Mouse (Mus musculus) heart, postnatal 36 days (tissue): ENCODE data around the gene Mllt10. TPM values are rescaled to one million over a fixed set of nuclear protein-coding genes. Genes with fewer than 3 reads are reported as not detected.

Experiments
- DNase-seq, 2 experiments: peaks; one replicate each; pipeline ENCODE4 v3.0.0; 2021 to 2022
- intact Hi-C: fragments of 180-260 bp; cut with DNase I; formaldehyde crosslinking; loops from one replicate; pipeline ENCODE4 v1.15.1; 2025
- total RNA-seq, 2 experiments: library from RNA; stranded (reverse); gene quantifications; 2 replicates each; pipeline ENCODE4 v1.2.3; 2021

Mllt10 gene
- total RNA-seq, 2 experiments from 2014 or later, result 32.6 to 34.2 TPM

DNA sequence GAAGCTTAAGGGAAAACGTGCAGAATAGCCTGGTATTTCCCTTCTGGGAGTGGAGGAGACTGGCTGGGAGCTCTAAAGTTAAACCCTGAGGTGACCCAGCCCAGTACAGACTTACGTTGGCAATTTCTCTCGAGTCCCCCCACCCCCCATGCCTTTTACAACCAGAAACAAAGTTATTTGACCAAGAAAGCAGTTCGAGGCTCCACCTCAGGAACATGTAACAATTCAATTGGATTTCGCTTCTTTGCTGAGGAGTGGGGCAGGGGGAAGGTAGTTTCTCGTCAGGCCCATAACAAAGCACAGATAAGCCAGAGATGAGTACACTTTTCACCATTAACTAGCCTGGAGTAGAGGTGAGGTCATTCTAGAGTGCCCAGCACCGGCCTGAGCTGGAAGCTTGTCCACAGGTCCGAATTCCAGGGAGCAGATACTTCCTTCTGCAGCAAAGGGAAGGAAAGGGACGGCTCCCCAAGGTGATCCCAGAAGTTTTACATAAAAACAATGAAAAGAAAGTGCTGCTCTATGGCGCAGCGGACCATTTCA is 5.7 kb upstream of the Mllt10 start:
- peak; percentile 24 to 52 for DNase-seq
- intact Hi-C loops, result loop anchor here (5.0 kb wide), 2 partner anchors 628 to 718 kb away; partner anchors contain the start of gene Bmi1

DNA sequence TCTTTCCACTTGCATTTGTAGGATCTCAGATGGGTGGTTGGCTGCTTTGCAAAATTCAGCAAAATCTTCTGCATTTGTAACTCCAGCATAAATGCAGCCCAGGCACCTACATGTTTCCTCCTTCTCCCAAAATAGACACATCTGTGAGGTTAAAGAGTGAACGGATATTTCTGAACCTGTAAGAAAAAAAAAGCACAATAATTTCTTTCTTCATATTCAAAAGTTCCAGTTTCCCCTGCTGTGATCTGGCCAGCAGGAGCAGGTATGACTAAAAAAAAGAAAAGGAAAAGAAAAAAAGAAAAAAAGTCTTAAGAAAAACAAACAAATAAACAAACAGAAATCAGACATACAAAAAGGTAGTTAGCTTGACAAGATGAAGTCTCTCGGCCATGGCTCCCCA is 5.0 kb upstream of the Mllt10 start:
- DNase-seq, result no peak
- intact Hi-C loops, result no loop called here

DNA sequence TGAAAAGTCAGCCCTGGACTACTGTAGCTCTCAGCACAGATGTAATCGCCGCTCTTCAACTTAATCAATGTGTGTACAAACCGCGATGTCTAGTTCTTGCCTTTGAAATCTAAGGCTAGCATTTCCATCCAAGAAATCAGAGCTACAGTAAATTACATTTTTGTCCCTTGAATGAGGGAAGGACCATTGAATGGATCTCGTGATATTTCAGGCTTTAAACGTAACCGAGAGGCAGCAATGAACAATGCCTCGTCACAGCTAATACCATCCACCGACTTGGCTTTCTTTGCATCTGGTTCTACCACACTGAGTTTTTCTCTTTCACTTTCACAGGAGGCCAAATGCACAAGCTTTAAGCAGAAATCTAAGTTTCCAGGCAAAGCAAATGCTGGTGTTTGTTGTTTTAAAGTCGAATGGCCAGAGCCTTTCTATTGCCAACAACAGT is 4.5 kb upstream of the Mllt10 start:
- intact Hi-C loops, result no loop called here
- DNase-seq, result peak in 1 of 2 experiments; percentile 50

DNA sequence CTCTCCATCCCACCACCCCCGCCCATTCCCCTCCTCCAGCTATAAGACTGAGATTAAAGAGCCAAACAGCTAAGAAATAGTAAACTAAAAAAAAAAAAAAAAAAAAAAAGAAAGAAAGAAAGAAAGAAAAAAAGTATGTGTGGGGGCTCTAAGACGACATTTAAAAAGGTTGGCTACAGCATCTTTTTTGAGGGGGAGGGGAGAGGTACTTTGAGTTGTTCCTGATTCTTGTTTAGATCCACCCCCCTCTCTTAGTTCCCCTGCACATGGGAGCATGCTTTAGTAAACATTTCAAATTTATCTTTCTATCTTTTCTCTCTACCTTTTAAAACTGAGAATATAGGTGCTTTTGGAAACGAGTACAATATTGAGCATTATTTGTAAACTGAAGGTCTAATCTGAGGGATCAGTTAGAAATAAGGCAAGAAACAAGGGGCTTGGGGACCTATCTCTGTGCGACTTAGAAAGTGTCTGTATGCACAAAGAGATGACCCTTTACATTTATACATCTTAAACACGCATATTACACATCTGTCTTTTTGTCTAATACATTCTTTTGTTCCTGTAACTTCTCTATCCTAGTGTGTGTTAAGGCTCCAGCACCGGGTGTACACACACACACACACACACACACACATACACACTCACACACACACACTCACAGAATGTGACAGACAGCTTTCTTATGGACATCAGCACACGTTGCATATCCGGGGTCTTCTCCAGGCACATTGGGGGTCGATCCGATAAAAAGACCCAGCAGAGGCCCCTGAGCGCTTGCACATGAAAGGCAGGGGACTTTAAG is 3.8 kb upstream of the Mllt10 start:
- intact Hi-C loops, result no loop called here
- DNase-seq, result no peak

DNA sequence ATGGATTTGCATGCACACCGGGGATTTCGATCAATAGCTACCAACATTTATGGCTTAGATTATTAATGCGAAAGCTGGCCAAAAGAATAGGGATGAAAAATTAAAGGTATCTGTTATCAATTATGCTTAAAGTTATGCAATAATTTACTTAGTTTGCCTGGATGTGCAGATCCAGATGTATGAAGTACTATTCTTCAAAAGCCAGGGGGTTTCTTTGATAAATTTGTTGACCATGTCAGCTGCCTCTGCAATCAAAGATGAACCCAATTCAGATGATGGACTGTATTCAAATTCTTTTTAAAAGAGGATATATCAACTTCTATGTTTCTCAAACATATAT is 3.2 kb upstream of the Mllt10 start:
- DNase-seq, result no peak
- intact Hi-C loops, result no loop called here

DNA sequence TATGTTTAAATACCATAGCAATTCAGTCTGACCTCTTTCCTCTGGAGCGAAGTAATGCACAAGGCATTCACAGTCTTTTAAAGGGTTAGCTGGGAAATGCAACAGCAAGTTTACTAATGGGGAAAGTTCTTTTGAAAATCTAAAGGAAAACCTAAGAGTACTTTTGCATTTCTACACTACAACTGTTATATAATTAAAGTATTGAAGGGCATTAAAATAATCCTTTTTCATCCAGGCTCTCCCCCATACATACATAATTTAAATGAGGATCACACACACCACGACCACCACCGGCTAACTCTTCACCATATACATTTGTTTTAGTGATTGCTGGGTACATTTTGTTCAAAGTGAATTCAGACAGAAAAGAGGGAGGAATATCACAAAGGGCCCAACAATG is 2.5 kb upstream of the Mllt10 start:
- DNase-seq, result no peak

DNA sequence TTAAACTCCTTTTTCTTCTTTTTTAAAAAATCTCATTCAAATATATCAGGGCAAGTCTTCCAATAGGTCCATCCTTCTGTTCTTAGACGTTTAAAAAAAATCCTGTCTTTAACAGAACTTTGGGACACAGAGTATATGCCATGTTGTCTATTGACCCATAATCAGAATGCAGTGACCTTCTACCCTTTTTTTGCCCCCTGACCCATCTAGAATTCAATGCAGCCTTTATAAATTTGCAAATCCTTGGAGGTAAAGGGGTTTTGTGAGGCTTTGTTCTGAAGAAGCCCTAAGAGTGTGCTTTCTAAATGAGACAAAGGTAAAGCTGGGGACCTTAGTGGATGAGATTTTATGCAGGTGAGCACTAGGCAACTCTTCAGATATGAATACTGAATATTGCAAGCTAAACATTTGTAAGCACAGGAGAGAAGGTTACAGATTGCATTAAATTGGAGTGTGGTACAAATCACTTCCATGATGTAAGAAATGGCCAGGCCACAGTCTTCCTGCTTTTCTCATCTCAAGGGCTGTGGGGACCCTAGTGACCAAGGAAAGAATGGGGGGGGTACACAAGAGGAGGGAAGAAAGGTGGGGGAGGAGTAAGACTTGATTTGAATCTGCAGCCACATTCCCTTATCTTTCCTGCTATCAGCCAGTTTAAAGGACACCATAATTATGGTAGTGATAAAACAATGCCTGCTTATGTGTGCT is 1.6 kb upstream of the Mllt10 start:
- intact Hi-C loops, result no loop called here
- no peak for DNase-seq

More for the DNA sequence above, 2.5 kb upstream of the Mllt10 start:
- intact Hi-C loops, result no loop called here

DNA sequence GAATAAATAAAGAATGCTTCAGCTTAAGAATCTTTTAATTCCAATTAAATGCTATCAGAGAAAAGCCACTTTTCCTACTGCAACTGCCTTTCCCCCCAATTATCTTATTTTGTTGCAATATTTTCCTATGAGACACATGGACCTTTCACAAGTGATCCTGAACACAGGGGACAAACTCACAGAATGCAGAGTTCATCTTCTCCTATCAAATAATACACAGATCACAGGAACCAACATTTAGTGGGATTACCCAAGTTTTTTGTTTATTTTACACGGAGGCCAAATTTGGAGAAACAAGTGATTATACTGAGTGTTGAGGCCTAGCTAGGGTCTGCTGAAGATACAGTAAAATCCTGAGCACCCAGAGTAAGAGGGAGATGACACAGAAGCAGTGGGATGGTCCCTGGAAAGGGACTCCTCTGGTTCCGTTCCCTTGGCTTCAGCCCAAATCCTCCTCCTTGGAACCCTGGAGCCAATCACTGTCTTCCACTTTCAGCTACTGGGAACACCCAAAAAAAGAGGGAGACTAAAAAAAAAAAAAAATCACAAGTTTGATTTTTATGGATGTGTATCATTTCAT is 996 bp upstream of the Mllt10 start:
- intact Hi-C loops, result no loop called here
- DNase-seq, result peak; percentile 54 to 58

DNA sequence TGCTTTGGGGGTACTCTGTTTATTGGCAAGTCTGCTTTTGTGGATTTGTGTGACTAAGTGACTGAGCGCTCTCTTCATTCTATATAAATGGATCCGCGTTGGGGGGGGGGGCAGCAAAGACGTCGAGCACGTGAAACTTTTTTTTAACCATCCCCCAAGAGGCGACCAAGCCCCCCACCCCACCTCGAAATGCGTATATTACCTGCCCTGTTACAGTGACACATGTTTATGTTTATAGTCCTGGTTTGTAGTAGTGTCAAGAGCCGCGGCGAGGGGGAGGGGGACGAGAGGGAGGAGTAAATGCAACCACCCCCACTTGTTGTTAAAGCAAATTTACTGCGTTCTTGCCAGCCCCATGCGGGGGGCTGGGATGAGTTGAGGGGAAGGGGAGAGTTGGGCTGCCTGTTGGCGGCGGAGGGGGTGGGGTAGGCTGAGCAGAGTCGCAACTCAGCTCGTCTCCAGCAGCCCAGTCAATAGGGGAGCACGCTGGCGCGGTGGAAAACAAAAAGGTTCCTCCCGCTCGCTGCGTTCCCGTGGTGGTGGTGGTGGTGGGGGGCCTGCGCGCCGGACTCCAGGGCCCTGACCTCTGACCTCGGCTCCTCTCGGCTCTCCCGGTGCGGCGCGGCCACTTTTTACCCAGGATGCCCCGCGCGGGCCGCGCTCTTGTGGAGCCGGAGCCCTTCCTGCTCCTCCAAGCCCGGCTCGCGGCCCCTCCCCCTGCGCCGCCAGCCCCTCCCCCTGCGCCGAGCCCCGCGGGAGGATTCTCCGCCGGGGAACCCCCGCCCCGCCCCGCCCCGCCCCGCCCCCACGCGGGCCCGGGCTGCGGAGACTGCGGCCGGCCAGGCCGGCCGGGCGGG is 1.1 kb downstream of the Mllt10 start:
- intact Hi-C loops, result loop anchor here (2.0 kb wide), 1 partner anchor 27 kb away; no protein-coding TSS in a partner anchor
- peak; percentile 95 to 96 for DNase-seq

DNA sequence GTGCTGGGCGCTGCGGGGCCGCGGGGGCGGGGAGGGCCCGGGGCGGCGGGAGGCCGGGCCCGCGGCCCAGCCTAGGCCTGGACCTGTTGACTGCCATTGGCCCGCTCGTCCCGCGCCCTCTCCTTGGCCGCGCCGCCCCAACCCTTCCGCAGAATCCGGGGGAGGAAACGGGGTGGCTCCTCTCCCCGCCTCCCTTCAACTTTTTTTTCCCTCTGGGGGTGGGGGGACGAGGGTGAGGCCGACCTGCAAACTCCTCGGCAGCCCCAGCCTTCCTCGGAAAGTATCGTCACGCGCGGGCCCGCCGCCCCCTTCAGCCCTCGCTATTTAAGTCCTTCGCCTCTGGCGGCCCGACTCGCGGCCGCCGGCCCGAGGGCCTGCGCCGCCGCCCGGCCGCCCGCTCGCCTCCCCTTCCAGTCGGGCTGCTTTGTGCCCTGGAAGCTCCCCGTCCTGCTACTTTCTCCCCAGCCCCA is 1.8 kb downstream of the Mllt10 start:
- DNase-seq, result peak; percentile 92 to 95
- intact Hi-C loops, result loop anchor here (1.0 to 2.0 kb wide), 2 partner anchors 10 to 28 kb away; no protein-coding TSS in a partner anchor

DNA sequence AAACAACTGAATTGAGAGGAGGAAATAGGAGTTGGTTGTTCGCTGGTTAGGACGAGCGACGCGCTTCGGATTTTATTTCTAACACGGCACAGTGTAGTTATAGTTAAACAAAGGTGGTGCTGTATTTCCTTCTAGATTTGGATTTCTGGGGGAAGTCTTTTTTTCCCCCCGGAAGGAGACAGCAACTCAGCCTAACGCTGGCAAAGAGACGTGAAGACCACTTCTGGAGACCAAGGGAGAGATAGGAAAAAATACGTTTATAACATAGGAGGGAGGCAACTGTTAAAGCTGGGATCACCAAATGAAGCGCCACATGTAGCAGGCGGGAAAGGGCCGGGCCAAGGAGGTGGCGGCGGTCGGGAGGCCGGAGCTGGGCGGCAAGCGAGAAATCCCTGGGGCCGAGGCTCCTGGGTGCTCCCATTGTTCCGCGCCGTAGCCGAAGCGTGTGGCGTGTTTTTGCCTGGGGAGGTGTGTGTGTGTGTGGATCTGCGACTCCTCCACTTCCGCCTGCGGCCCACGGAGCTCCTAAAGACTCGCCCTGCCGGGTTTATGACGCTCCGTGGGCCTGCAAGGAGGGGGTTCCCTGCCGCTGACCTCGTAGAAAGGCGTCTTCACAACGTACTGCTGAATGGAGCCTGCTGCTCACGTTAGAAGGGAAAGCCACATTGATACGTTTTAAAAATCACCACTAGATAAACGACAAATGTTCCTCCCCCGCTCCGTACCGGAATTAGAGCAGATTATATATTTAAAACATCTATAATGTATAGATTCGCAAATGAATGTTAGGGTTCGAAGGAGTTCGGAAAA is 2.5 kb downstream of the Mllt10 start:
- peak; percentile 69 to 85 for DNase-seq
- intact Hi-C loops, result loop anchor here (1.0 to 2.0 kb wide), 2 partner anchors 10 to 29 kb away; no protein-coding TSS in a partner anchor

DNA sequence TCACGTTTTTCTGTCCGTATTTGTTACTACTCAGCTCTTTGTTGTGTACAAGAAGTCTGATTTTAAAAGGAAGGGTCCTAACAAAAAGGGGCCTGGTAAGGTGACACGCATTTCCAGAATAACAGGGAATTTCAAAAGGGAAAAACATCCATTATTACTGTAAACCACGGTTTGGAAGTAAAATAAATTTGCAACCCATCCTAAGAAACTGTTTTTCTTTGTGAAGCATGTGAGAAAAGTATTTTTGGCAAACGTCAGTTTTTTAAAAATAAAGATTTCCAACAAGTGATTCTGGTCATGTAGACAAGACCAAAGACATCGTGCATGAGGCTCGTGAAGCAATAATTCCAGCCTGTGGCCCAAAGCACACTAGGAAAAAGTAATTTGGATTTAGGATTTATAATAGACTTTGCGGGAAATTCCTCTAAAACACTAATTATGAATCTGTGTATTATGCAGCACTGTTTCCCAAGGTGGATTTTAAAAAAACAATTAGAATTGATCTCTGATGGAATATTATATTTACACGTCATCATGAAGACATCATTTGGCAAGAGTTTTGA is 3.2 kb downstream of the Mllt10 start:
- intact Hi-C loops, result no loop called here
- DNase-seq, result no peak

DNA sequence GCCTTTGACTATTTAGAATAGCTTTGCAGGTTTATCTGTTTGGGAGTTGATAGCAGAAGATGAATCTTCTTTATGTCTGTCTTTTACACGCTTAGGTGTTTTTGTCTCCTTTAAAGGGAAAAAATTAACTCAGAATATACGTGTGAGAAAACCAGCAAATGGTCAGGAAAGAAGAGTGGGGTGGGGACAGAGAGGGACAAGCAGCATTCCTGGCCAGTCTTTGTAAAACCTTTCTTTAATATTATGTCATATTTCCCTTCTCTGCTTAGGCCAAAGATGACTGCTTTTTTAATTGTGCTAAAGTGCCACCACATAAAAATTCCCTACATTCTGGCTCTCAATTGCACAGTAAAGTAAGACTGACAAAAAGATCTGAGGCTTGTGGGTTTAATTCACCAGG is 4.0 kb downstream of the Mllt10 start:
- DNase-seq, result no peak
- intact Hi-C loops, result no loop called here

DNA sequence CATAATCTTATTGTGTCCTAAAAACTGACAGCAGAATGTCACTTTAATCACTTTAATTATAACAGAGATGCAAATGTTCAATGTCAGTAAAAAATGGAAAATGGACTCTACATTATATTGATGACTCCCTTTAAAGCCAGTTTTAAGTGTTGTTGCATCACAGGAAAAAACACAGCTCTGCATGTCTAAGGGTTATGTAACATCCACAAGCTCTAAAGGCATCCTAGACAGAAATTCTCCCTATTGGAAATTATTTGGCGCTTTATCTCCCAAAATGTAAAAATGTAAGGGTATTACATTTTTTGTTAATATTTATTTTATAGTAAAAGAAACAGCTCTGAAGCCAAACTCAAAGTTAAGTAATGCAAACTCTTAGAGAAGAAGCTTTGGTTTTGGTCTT is 4.9 kb downstream of the Mllt10 start:
- DNase-seq, result no peak
- intact Hi-C loops, result no loop called here

DNA sequence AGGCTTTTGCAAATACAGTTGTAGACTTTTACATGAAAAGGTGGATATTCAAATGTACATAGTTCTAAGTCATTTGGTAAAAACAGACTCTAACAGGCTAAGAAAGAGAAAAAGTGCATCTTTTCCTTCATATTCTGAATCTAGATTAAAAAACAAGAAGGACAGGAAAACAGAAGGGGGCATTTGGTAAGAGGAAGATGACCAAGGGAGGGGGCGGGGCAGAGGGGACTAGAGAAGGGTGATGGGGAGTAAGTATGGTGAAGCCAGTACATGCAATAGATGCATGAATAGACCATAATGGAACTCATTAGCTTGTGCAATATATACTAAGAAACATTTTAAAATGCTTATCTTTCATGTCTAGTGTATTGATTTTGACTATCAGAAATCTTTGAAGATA is 5.4 kb downstream of the Mllt10 start:
- intact Hi-C loops, result no loop called here

DNA sequence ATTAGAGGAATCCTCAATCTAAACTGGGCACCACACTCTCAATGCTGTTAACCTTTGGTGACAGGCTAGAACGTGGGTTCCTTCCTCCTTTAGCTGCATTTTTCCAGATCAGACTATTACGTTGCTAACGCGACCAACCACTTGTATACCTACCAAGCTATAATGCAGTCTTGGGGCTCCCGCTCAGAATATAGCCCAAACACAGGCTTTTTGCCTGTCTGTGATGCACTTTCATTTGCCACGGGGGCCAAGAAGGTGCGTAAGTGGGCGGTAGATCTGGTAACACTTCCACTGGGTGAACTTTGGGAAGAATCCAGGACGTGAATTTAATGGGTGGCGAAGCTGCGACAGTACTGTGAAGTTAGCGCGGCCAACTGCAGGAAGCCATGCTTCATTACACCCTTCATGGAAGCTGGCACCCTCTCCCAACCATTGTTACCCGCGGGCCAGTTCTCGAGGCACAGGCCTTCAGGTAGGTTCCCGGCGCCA is 8.8 kb downstream of the Mllt10 start:
- intact Hi-C loops, result loop anchor here (2.0 kb wide), 2 partner anchors 17 to 37 kb away; no protein-coding TSS in a partner anchor
- peak; percentile 59 to 78 for DNase-seq

More for the DNA sequence above, 5.4 kb downstream of the Mllt10 start:
- no peak for DNase-seq

DNA sequence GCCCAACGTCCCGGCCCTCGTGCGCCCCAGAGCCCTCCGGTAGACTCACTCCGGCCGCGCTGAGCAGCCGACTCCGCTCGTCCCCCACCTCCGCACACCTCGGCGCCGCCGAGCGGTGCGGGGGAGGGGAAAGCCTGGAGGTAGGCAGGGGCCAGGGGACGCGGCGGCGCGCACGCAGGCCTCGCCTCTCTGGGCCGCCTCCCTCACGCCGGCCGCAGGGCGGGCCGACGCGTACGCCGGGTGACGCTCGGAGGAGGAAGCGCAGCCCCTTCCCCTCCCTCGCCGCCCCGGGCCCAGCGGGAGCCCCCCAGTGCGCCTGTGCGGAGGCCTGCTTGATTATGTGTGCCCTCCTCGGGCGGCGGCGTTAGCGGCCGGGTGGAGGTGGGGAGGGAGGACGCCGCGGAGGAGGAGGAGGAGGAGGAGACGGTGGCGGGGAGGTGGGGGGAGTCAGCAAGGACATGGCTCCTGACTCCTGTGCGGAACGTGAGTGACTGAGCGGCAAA is 9.4 kb downstream of the Mllt10 start:
- intact Hi-C loops, result loop anchor here (2.0 kb wide), 1 partner anchor 38 kb away; no protein-coding TSS in a partner anchor
- peak; percentile 86 to 94 for DNase-seq
